Mouse (Mus musculus) megakaryocyte, embryonic 14.5 days (primary cell): ENCODE results near the gene Vmn1r234.

ENCODE experiments used
- FLI1 ChIP-seq: IDR thresholded peaks from 2 replicates; pipeline ENCODE4 v1.6.1; 2012; ENCODE audit warnings: low read length, inconsistent platforms, mixed read lengths
- GATA1 ChIP-seq: IDR thresholded peaks from 3 replicates; pipeline ENCODE4 v1.6.1; 2012; ENCODE audit warnings: mixed read lengths, low read length, inconsistent platforms, borderline replicate concordance

DNA sequence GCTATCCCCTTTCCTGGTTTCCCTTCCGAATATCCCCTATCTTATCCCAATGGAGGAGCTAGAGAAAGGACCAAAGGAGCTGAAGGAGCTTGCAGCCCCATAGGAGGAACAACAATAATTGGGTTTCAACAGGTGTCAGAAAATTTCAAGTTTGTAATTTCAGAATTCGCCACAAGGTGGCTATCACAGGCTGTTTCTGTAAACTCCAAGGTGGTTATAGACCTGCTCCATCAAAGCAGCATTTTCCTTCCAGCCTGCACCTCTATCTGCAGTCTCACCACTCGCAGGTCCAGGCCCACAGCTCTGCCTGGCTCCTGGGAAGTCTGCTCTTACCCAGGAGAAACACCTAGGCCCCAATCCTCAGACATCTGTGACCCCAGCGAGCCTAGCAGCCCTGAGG lies 46.2 kb downstream of the Vmn1r234 start:
- TF ChIP-seq GATA1 (no peak), FLI1 (no peak)
